Mouse (Mus musculus) small intestine, adult 2 months (tissue): ENCODE data around the gene Eif2a.

Experiments used
- CTCF ChIP-seq: fragments of 200-500 bp; IDR thresholded peaks from 2 replicates; pipeline ENCODE4 v1.5.1; 2012; ENCODE audit warnings: low read depth, mild to moderate bottlenecking, control low read depth, inconsistent platforms, low read length, moderate library complexity, mixed read lengths; ENCODE audit not compliant: insufficient replicate concordance, insufficient read length; ENCODE audit errors: extremely low read depth
- POLR2A ChIP-seq: fragments of 200-500 bp; IDR thresholded peaks from 2 replicates; pipeline ENCODE4 v1.6.1; 2012; ENCODE audit warnings: low read depth, mild to moderate bottlenecking, control low read depth, inconsistent platforms, low read length, moderate library complexity

GRCm38 (mm10) chr3:58504676-58505075 is 20.9 kb upstream of the Eif2a start:
- TF ChIP-seq CTCF (no peak), POLR2A (no peak)
